Mouse (Mus musculus) heart, adult 18-20 months (tissue): Measurements from ENCODE around the gene Crybb1. TPM values are rescaled to one million over a fixed set of nuclear protein-coding genes. Genes with fewer than 3 reads are reported as not detected.

Experiments used
- DNase-seq, 2 experiments: peaks; one replicate each; pipeline ENCODE4 v3.0.0; 2021 to 2022; ENCODE audit warnings: mixed read lengths in 1 of 2
- total RNA-seq, 2 experiments: library from RNA; stranded (reverse); gene quantifications; 2 replicates each; pipeline ENCODE4 v1.2.3; 2021

Crybb1 gene
- total RNA-seq, 2 experiments from 2014 or later = 2.0 to 3.1 TPM

GRCm38 (mm10) chr5:112305842-112306241 lies 50.2 kb downstream of the Crybb1 start:
- DNase-seq = no peak

GRCm38 (mm10) chr5:112313222-112313885 lies 57.7 kb downstream of the Crybb1 start:
- no peak for DNase-seq

- DNase-seq = no peak
These were observed 60.9 kb downstream of the Crybb1 start for GRCm38 (mm10) chr5:112316468-112316867.

- peak; percentile 31 to 76 for DNase-seq
These were observed 61.7 kb downstream of the Crybb1 start for GRCm38 (mm10) chr5:112317328-112317727.

Other genes with a start within 250 kb of the Crybb1 start
- 1 to 10 TPM; 5.7 to 6.6 TPM for gene Cryba4, start 3.3 kb upstream of the Crybb1 start, total RNA-seq
- gene Tpst2, start 20.9 kb downstream of the Crybb1 start, total RNA-seq = 10 to 100 TPM; 47.1 to 50.0 TPM
- 10 to 100 TPM; 20.5 to 20.8 TPM for gene Tfip11, start 70.5 kb downstream of the Crybb1 start, total RNA-seq
- gene Srrd, start 87.2 kb downstream of the Crybb1 start, total RNA-seq = 10 to 100 TPM in 1 of 2 experiments, 1 to 10 TPM in 1; 6.8 to 10.0 TPM
- 10 to 100 TPM; 10.5 to 12.4 TPM for gene Hps4, start 87.3 kb downstream of the Crybb1 start, total RNA-seq
- gene Gm6583, start 100.2 kb downstream of the Crybb1 start, total RNA-seq = not detected
- gene Asphd2, start 139.1 kb downstream of the Crybb1 start, total RNA-seq = under 1 TPM; 0.42 to 0.87 TPM
- gene Gm6588, start 193.6 kb downstream of the Crybb1 start, total RNA-seq = not detected